Mouse (Mus musculus): ENCODE measurements around the gene Zbtb40. TPM values are rescaled to one million over a fixed set of nuclear protein-coding genes. Genes with fewer than 3 reads are reported as not detected.

Gene Zbtb40
- polyA plus RNA-seq, 1 experiment = 10.4 TPM

GRCm38 (mm10) chr4:136966493-136967390 is 81.9 kb downstream of the Zbtb40 start:
- TF ChIP-seq GATA1 (IDR thresholded peaks at IDR 0.05; ENCODE audit: low read length) = no peak

DNA sequence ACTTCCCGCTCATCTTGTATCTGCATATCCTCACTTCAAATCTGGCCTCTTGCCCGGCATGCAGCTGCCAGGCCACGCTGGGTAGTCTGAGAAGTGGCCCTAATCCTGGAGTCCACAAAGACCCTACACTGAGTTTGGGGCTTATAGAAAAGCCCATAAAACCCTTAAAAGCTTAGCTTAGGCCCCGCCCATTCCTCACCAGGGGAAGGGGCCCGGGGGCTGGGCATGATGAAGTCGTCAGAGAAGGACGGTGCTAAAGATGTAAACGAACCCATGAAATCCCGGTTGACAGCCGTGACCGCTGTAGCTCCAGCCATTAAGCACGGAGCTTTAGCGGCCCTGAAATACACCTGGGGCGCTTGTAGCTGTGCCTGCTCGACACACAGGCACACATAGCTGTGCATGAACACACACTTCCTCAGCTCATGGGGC is 83.6 kb downstream of the Zbtb40 start:
- TF ChIP-seq GATA1 (IDR thresholded peaks at IDR 0.05; ENCODE audit: low read length) = no peak

- no peak for TF ChIP-seq GATA1 (IDR thresholded peaks at IDR 0.05; ENCODE audit: low read length)
Measured at GRCm38 (mm10) chr4:136962447-136962846, 86.2 kb downstream of the Zbtb40 start.

DNA sequence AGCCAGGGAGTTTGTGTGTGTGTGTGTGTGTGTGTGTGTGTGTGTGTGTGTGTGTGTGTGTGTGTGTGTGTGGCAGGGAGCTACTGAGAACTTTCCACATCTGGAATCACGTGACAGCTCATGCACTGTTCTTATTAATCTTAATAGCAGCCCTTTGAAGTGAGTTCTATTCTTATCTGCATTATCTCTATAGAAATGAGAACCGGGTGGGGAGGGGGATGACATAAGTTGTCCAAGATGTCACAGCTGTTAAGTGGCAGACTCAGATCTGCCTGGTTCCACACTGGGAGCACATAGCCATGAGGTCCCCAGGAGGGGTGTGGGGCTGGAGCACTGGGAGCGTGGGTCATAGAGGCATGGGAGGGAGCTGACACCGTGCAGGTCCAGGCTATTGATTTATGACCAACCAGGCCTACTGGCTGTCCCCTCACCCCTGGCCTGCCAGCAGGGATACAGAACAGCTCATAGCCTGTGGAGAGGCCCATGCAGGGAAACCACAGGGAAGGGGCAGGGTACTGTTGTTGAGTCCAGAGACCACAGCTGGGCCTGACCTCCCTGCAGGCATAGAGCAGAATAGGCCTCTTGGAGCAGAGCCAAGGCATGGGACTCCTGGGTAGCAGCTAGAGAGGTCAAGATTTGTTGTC is 86.8 kb downstream of the Zbtb40 start:
- TF ChIP-seq GATA1 (IDR thresholded peaks at IDR 0.05; ENCODE audit: low read length) = no peak

- TF ChIP-seq GATA1 (IDR thresholded peaks at IDR 0.05; ENCODE audit: low read length) = no peak
Measured at GRCm38 (mm10) chr4:136960581-136960980, 88.0 kb downstream of the Zbtb40 start.

- no peak for TF ChIP-seq GATA1 (IDR thresholded peaks at IDR 0.05; ENCODE audit: low read length)
Measured at GRCm38 (mm10) chr4:136960068-136960467, 88.5 kb downstream of the Zbtb40 start.

DNA sequence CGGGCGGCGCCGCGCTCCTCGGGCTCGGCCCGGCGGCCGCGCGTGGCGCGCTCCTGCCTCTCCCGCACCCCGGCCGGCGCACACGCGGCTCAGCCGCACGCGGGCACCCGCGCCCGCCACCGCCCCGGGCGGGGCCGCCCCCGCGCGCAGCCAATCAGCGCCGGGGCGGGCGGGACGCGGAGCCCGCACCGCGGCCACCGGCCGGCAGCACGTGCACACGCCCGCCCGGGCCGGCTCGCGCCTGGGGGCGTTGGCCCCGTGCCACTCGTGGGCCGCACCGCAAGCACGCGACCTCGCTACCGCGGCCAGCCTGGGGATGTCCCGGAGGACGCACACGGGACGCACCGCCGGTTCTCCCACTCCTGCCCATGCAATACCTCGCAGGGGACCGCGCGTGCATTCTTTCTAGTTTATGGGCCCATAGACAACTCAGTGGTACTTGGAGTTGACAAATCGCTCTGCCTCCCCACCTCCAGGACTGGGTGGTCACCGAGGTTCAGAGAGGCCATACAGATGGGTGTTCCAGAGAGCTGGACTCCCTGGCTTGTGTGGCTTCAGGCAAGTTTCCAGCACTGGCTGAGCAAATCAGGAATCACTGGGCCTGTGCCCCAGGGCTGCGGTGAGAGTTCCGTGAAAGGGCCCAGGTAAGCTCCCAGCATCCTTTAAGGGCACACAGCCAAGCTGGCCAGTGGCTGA is 91.7 kb downstream of the Zbtb40 start, which contains the start of gene Epha8:
Epha8 (minus strand) TSS at position 66 of the 696 bp plus-strand sequence.
- TF ChIP-seq GATA1 (IDR thresholded peaks at IDR 0.05; ENCODE audit: low read length) = no peak

- TF ChIP-seq GATA1 (IDR thresholded peaks at IDR 0.05; ENCODE audit: low read length) = no peak
Measured at GRCm38 (mm10) chr4:136954562-136954961, 94.0 kb downstream of the Zbtb40 start.

DNA sequence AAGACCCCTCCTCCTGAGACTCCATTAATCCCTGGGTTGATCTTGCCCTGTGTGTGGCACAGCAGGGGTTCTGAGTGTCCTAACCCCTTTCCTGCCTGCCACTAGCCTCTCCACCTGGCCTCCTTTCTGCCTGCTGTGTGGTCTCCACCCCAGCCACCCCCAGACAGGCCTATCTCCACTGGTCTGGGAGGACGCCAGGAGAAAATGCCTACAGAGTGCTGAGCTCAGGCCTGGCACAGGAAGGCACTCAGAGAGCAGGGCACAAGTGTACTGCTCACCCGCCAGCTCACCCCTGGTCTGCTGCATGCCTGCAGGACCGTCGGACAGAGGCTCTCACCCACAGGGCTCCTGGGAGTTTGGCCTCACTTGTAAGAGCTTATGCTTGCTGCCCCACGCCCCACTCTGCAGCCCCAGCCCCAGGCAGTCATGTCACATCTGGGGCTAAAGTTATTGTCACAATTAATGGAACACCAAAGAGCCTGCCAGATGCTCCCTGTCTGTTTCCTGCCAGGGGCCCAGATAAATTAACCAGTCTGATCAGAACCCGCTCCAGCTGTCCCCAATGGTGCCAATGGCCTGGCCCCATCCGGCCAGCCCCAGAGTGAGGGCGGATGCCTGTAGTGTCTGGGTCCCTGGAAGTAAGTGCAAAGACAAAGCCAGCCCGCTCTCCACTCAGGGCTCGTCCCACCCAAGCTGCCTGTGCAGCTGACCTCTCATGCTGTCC is 99.2 kb downstream of the Zbtb40 start:
- TF ChIP-seq GATA1 (IDR thresholded peaks at IDR 0.05; ENCODE audit: low read length) = no peak

- no peak for TF ChIP-seq GATA1 (IDR thresholded peaks at IDR 0.05; ENCODE audit: low read length)
Measured at GRCm38 (mm10) chr4:136945397-136945796, 103.2 kb downstream of the Zbtb40 start.

- TF ChIP-seq GATA1 (IDR thresholded peaks at IDR 0.05; ENCODE audit: low read length) = no peak
Measured at GRCm38 (mm10) chr4:136944558-136945350, 103.8 kb downstream of the Zbtb40 start.

- no peak for TF ChIP-seq GATA1 (IDR thresholded peaks at IDR 0.05; ENCODE audit: low read length)
Measured at GRCm38 (mm10) chr4:136943175-136943574, 105.4 kb downstream of the Zbtb40 start.

DNA sequence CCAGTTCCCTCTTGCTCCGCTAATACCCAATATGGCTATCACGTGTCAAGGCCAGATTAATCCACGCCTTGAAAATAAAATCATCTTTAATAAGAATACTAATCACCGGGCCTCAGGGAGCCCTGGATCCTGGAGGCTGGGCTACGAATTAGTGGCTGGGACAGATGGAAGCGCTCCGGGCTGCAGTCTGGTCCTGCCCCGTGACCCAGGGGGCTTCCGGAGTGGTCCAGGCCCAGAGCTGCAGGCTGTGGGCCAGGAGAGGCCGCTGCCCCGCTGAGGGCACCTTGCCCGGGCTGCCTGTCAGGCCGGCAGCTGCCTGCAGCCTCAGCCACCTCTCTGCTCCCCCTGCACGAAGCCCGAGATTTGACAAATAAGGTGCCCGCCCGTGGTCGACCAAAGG is 105.8 kb downstream of the Zbtb40 start:
- no peak for TF ChIP-seq GATA1 (IDR thresholded peaks at IDR 0.05; ENCODE audit: low read length)

GRCm38 (mm10) chr4:136937935-136938334 is 110.7 kb downstream of the Zbtb40 start:
- TF ChIP-seq GATA1 (IDR thresholded peaks at IDR 0.05; ENCODE audit: low read length) = no peak
